ENCODE assay signal across 9 mouse cellular contexts in the genomic region with DNA sequence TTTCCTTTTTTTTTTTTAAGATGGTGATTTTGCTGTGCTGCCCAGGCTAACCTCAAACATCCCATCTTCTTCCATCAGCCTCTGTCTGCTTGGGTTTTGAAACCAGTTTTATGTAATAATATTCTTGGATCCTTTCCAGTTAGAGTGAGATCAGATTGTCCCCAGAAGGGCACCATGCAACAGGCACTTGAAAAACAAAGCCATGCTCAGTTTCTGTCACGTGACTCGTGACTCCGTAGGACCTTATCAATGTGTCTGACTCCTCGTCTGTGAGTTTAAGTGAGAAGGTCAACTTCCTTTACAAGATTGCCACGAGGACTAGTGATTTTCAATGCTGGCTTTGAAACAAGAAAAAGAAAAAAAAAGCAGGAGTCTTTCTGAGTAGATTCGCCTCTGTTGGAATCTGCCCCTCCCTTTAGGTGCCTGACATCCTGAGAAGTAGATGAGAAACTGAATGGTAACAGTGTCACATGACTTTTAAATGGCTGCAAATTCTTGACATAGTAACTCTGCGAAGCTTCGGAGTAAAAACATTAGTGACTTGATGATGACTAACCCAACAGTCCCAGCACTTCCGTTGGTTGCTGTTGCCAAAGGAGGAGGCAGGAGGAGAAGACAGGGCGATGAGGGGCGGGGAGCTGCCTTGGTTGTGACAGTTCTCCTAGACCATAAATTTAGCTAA. TPM values are rescaled to one million over a fixed set of nuclear protein-coding genes. Genes with fewer than 3 reads are reported as not detected.
DNase-seq lines count a peak whose midpoint lies in the region; ATAC-seq and TF ChIP-seq lines count a peak whose summit lies in the region.
"Had no signal": no experiment of that assay in that cellular context is flagged by ENCODE, and none has a peak within 500 bp of the region (broad histone marks: within the 10 kb centered on the region; RNA-seq: fewer than 3 reads in every experiment).

No protein-coding gene starts in this region.

- no peaks in the 10 kb centered on the region for H3K36me3 ChIP-seq in lung, embryonic 16.5 days (ENCODE audit: control insufficient read depth, insufficient read depth, low read length)
- H3K36me3 ChIP-seq: neural tube, embryonic 12.5 days had no signal

- H3K4me1 ChIP-seq in lung, embryonic 16.5 days (replicated peaks; ENCODE audit: control insufficient read depth, insufficient read depth, low read length) = no peaks in the 10 kb centered on the region
- H3K4me1 ChIP-seq: neural tube, embryonic 12.5 days had no signal

- intact Hi-C loops in heart, postnatal 25 days (cut with DNase I) = no loop called here
- intact Hi-C loops in gastrocnemius, adult 2 months (cut with DNase I) = no loop called here

- no peak overlapping the region for H3K27ac ChIP-seq in lung, embryonic 16.5 days (ENCODE audit: low read length)
- H3K27ac ChIP-seq in gastrocnemius, adult 2 months = no peak overlapping the region
- H3K27ac ChIP-seq: neural tube, embryonic 12.5 days had no signal

- H3K9ac ChIP-seq in lung, embryonic 16.5 days (ENCODE audit: low read length) = no peak overlapping the region
- H3K9ac ChIP-seq: neural tube, embryonic 12.5 days had no signal

- no peaks in the 10 kb centered on the region for H3K27me3 ChIP-seq in lung, embryonic 16.5 days (ENCODE audit: control insufficient read depth, insufficient read depth, low read depth, low read length)
- H3K27me3 ChIP-seq: neural tube, embryonic 12.5 days had no signal

- ATAC-seq in lung, embryonic 16.5 days (ENCODE audit: low read depth) = peak; percentile 64; the same call in 1 of the 2 replicates

- TF ChIP-seq CTCF in gastrocnemius, adult 2 months (IDR thresholded peaks at IDR 0.05) = no peak

- H3K4me3 ChIP-seq in lung, embryonic 16.5 days (ENCODE audit: low read length) = no peak overlapping the region
- no peak overlapping the region for H3K4me3 ChIP-seq in gastrocnemius, adult 2 months
- H3K4me3 ChIP-seq: neural tube, embryonic 12.5 days had no signal

- 39% methylated on average over 11 of the region's 11 CpGs for WGBS in lung, embryonic 16.5 days

- DNase-seq in heart, adult 18-20 months = peak; percentile 6 to 9
- no peak for DNase-seq in heart, postnatal 25 days (ENCODE audit: low spot score)
- DNase-seq in 416B (ENCODE audit: low read depth) = peak; percentile 90
- peak; percentile 51 for DNase-seq in brain, adult 2 months (ENCODE audit: low read depth, low spot score)
- DNase-seq in right cerebral cortex, postnatal 14 days = no peak
- DNase-seq in gastrocnemius, adult 2 months = no peak
- DNase-seq in layer of hippocampus, adult 18-20 months (ENCODE audit: low spot score in 2 of 2) = no peak

- H3K9me3 ChIP-seq in lung, embryonic 16.5 days (ENCODE audit: control insufficient read depth, low read length) = no peaks in the 10 kb centered on the region
- H3K9me3 ChIP-seq: neural tube, embryonic 12.5 days had no signal

- H3K4me2 ChIP-seq in lung, embryonic 16.5 days (ENCODE audit: low read depth, low read length) = peak overlapping the region; percentile 26
- H3K4me2 ChIP-seq: neural tube, embryonic 12.5 days had no signal

RNA-seq across cellular contexts. Expression of gene Fut8, which starts 21.3 kb away (rescaled TPM):
- 10 to 100 TPM; 17.1 to 17.3 TPM for total RNA-seq in heart, adult 18-20 months (2021)
- 10 to 100 TPM; 18.0 to 19.6 TPM for total RNA-seq in heart, postnatal 25 days (2021)
- 26.9 and 28.0 TPM in 2 replicates for polyA plus RNA-seq in lung, embryonic 16.5 days (2015; fragmentation: Nextera tagmentation; extraction: Ambion mirVana)
- total RNA-seq in gastrocnemius, adult 2 months (2021) = 10 to 100 TPM; 14.9 to 16.5 TPM
- 10 to 100 TPM; 72.0 to 74.4 TPM for total RNA-seq in layer of hippocampus, adult 18-20 months (2021)

Comparison
In these comparisons a context has a peak if more than half of its experiments do, and no peak if none do; other contexts are left out.
1. DNase-seq: peak in heart, adult 18-20 months (2 of 2), 416B (single experiment) and brain, adult 2 months (single experiment); none in heart, postnatal 25 days (single experiment), right cerebral cortex, postnatal 14 days (single experiment), gastrocnemius, adult 2 months (single experiment) and layer of hippocampus, adult 18-20 months (0 of 2).